Mouse (Mus musculus): ENCODE measurements around the gene Gsg1. TPM values are rescaled to one million over a fixed set of nuclear protein-coding genes. Genes with fewer than 3 reads are reported as not detected.

Gene Gsg1
- polyA plus RNA-seq, 1 experiment from 2014 or later = 0.64 TPM

GRCm38 (mm10) chr6:135250926-135251699 is 3.0 kb downstream of the Gsg1 start:
- Histone ChIP-seq H3K9ac (ENCODE audit: low read length) (no peak overlapping the region), H3K4me3 (ENCODE audit: low read length) (no peak overlapping the region), H3K4me1 (ENCODE audit: control insufficient read depth, insufficient read depth, low read length) (peaks cover 25% of the 10 kb centered on the region), H3K9me3 (replicated peaks; ENCODE audit: control insufficient read depth, low read length) (no peaks in the 10 kb centered on the region; the same call in 1 of the 2 replicates), H3K27ac (ENCODE audit: low read length) (peak overlapping the region; percentile 26), H3K4me2 (ENCODE audit: low read depth, low read length) (no peak overlapping the region; the same call in 1 of the 2 replicates), H3K27me3 (ENCODE audit: control insufficient read depth, insufficient read depth, low read length) (no peaks in the 10 kb centered on the region; the same call in 1 of the 2 replicates), H3K36me3 (ENCODE audit: control insufficient read depth, insufficient read depth) (no peaks in the 10 kb centered on the region)
- ATAC-seq (replicated peaks; ENCODE audit: extremely low read depth, insufficient read depth, low FRiP score) = no peak
- 61% methylated on average over 19 of the region's 19 CpGs for WGBS

DNA sequence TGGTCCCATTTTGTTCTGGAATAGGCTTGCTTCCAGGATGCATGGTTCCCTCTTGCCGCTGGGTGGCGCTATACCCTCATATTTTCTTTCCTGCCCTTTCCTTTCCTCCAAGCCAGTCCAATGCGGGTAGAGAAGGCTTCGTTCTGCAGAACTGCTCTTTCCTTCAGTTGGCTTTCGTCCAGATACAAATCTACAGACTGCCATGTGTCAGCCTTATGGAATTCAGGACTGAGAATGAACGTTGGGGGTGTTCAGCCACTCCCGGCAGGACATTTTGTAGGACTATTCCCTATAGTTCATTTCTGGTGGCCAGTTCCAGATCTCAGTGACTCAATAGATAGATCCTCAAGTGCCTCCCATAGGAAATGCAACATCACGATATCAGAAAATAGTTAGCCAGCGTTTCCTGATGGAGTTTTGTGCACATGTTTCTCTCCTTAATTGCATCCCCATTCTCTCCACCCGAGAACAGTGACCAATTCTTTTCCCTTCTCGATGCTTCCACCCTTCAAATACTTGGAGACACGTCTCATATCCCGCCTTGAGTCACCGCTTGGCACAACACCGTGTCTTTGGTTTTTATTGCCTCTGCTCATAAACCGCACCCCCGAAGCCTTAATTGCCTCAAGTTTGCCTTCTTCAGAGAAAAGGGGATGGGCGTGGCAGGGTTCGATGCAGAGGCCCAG is 4.2 kb downstream of the Gsg1 start:
- Histone ChIP-seq H3K4me3 (ENCODE audit: low read length) (no peak overlapping the region), H3K9me3 (replicated peaks; ENCODE audit: control insufficient read depth, low read length) (no peaks in the 10 kb centered on the region), H3K9ac (ENCODE audit: low read length) (no peak overlapping the region), H3K36me3 (ENCODE audit: control insufficient read depth, insufficient read depth) (no peaks in the 10 kb centered on the region), H3K4me1 (ENCODE audit: control insufficient read depth, insufficient read depth, low read length) (peaks cover 25% of the 10 kb centered on the region), H3K4me2 (ENCODE audit: low read depth, low read length) (peak overlapping the region; percentile 35; the same call in 1 of the 2 replicates), H3K27me3 (ENCODE audit: control insufficient read depth, insufficient read depth, low read length) (no peaks in the 10 kb centered on the region; the same call in 1 of the 2 replicates), H3K27ac (ENCODE audit: low read length) (peak overlapping the region; percentile 72)
- peak; percentile 83 for ATAC-seq (replicated peaks; ENCODE audit: extremely low read depth, insufficient read depth, low FRiP score)
- 34% methylated on average over 19 of the region's 19 CpGs for WGBS

- Histone ChIP-seq H3K4me2 (ENCODE audit: low read depth, low read length) (no peak overlapping the region), H3K36me3 (ENCODE audit: control insufficient read depth, insufficient read depth) (no peaks in the 10 kb centered on the region), H3K27me3 (ENCODE audit: control insufficient read depth, insufficient read depth, low read length) (no peaks in the 10 kb centered on the region; the same call in 1 of the 2 replicates), H3K27ac (ENCODE audit: low read length) (no peak overlapping the region), H3K9ac (ENCODE audit: low read length) (no peak overlapping the region), H3K4me3 (ENCODE audit: low read length) (no peak overlapping the region), H3K9me3 (replicated peaks; ENCODE audit: control insufficient read depth, low read length) (no peaks in the 10 kb centered on the region), H3K4me1 (ENCODE audit: control insufficient read depth, insufficient read depth, low read length) (peaks cover 24% of the 10 kb centered on the region)
- 49% methylated on average over 6 of the region's 6 CpGs for WGBS
- no peak for ATAC-seq (replicated peaks; ENCODE audit: extremely low read depth, insufficient read depth, low FRiP score)
Observed at GRCm38 (mm10) chr6:135247861-135248260, 6.3 kb downstream of the Gsg1 start.

- peaks cover 12% of the 10 kb centered on the region for H3K4me1 ChIP-seq (ENCODE audit: control insufficient read depth, insufficient read depth, low read length)
- H3K4me2 ChIP-seq (ENCODE audit: low read depth, low read length) = no peak overlapping the region
- ATAC-seq (replicated peaks; ENCODE audit: extremely low read depth, insufficient read depth, low FRiP score) = no peak
- H3K27me3 ChIP-seq (ENCODE audit: control insufficient read depth, insufficient read depth, low read length) = no peaks in the 10 kb centered on the region; the same call in 1 of the 2 replicates
- H3K9me3 ChIP-seq (replicated peaks; ENCODE audit: control insufficient read depth, low read length) = no peaks in the 10 kb centered on the region
- 75% methylated on average over 8 of the region's 8 CpGs for WGBS
- no peak overlapping the region for H3K27ac ChIP-seq (ENCODE audit: low read length)
- H3K36me3 ChIP-seq (ENCODE audit: control insufficient read depth, insufficient read depth) = no peaks in the 10 kb centered on the region
- H3K9ac ChIP-seq (ENCODE audit: low read length) = no peak overlapping the region
- no peak overlapping the region for H3K4me3 ChIP-seq (ENCODE audit: low read length)
Observed at GRCm38 (mm10) chr6:135245586-135245985, 8.6 kb downstream of the Gsg1 start.

- Histone ChIP-seq H3K27me3 (ENCODE audit: control insufficient read depth, insufficient read depth, low read length) (no peaks in the 10 kb centered on the region), H3K9me3 (replicated peaks; ENCODE audit: control insufficient read depth, low read length) (no peaks in the 10 kb centered on the region), H3K27ac (ENCODE audit: low read length) (no peak overlapping the region), H3K9ac (ENCODE audit: low read length) (no peak overlapping the region), H3K4me2 (ENCODE audit: low read depth, low read length) (no peak overlapping the region), H3K4me1 (ENCODE audit: control insufficient read depth, insufficient read depth, low read length) (peaks cover 13% of the 10 kb centered on the region), H3K4me3 (ENCODE audit: low read length) (no peak overlapping the region), H3K36me3 (ENCODE audit: control insufficient read depth, insufficient read depth) (no peaks in the 10 kb centered on the region)
- 91% methylated on average over 8 of the region's 8 CpGs for WGBS
- no peak for ATAC-seq (replicated peaks; ENCODE audit: extremely low read depth, insufficient read depth, low FRiP score)
Observed at GRCm38 (mm10) chr6:135240361-135240760, 13.8 kb downstream of the Gsg1 start.

GRCm38 (mm10) chr6:135238211-135238610 is 15.9 kb downstream of the Gsg1 start:
- 39% methylated on average over 4 of the region's 4 CpGs for WGBS
- peaks cover 13% of the 10 kb centered on the region for H3K4me1 ChIP-seq (ENCODE audit: control insufficient read depth, insufficient read depth, low read length)
- H3K9ac ChIP-seq (ENCODE audit: low read length) = no peak overlapping the region
- no peak overlapping the region for H3K27ac ChIP-seq (ENCODE audit: low read length)
- no peaks in the 10 kb centered on the region for H3K27me3 ChIP-seq (ENCODE audit: control insufficient read depth, insufficient read depth, low read length)
- H3K9me3 ChIP-seq (replicated peaks; ENCODE audit: control insufficient read depth, low read length) = no peaks in the 10 kb centered on the region
- H3K4me2 ChIP-seq (ENCODE audit: low read depth, low read length) = no peak overlapping the region
- no peak overlapping the region for H3K4me3 ChIP-seq (ENCODE audit: low read length)
- H3K36me3 ChIP-seq (ENCODE audit: control insufficient read depth, insufficient read depth) = no peaks in the 10 kb centered on the region; the same call in 1 of the 2 replicates
- no peak for ATAC-seq (replicated peaks; ENCODE audit: extremely low read depth, insufficient read depth, low FRiP score)

DNA sequence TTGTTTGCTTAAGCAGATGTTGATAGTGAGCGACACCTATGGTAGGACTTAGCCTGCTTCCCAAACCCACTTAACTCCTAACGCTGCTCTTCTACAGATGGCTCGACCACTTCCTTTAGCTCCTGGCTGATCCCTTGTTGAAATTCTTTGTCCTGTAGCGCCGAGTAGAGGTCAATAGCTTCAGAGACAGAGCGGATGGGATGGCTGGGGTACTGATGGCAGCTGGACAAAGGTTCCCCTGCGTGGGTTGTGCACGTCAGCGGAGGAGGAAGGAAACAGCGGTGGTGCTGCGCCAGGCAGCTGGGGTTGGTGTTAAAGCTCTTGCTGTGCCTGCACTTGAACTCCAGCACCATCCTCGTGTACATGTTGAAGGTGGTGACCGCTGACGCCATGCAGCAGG is 16.8 kb downstream of the Gsg1 start:
- Histone ChIP-seq H3K27me3 (ENCODE audit: control insufficient read depth, insufficient read depth, low read length) (no peaks in the 10 kb centered on the region), H3K27ac (ENCODE audit: low read length) (no peak overlapping the region), H3K36me3 (ENCODE audit: control insufficient read depth, insufficient read depth) (no peaks in the 10 kb centered on the region; the same call in 1 of the 2 replicates), H3K4me2 (ENCODE audit: low read depth, low read length) (no peak overlapping the region), H3K9ac (ENCODE audit: low read length) (no peak overlapping the region), H3K9me3 (replicated peaks; ENCODE audit: control insufficient read depth, low read length) (no peaks in the 10 kb centered on the region), H3K4me3 (ENCODE audit: low read length) (no peak overlapping the region), H3K4me1 (ENCODE audit: control insufficient read depth, insufficient read depth, low read length) (peaks cover 13% of the 10 kb centered on the region)
- WGBS = 37% methylated on average over 14 of the region's 14 CpGs
- 0 out of 2 replicates have a peak, but pooled peaks have one; percentile 15 for ATAC-seq (replicated peaks; ENCODE audit: extremely low read depth, insufficient read depth, low FRiP score)

GRCm38 (mm10) chr6:135236576-135236975 is 17.6 kb downstream of the Gsg1 start:
- Histone ChIP-seq H3K27ac (ENCODE audit: low read length) (no peak overlapping the region), H3K9me3 (replicated peaks; ENCODE audit: control insufficient read depth, low read length) (no peaks in the 10 kb centered on the region), H3K27me3 (ENCODE audit: control insufficient read depth, insufficient read depth, low read length) (no peaks in the 10 kb centered on the region), H3K4me1 (ENCODE audit: control insufficient read depth, insufficient read depth, low read length) (peaks cover 13% of the 10 kb centered on the region), H3K4me2 (ENCODE audit: low read depth, low read length) (no peak overlapping the region), H3K4me3 (ENCODE audit: low read length) (no peak overlapping the region), H3K9ac (ENCODE audit: low read length) (no peak overlapping the region), H3K36me3 (ENCODE audit: control insufficient read depth, insufficient read depth) (no peaks in the 10 kb centered on the region; the same call in 1 of the 2 replicates)
- no peak for ATAC-seq (replicated peaks; ENCODE audit: extremely low read depth, insufficient read depth, low FRiP score)
- 86% methylated on average over 3 of the region's 3 CpGs for WGBS

- Histone ChIP-seq H3K9ac (ENCODE audit: low read length) (no peak overlapping the region), H3K4me1 (ENCODE audit: control insufficient read depth, insufficient read depth, low read length) (peaks cover 8% of the 10 kb centered on the region), H3K27ac (ENCODE audit: low read length) (no peak overlapping the region), H3K4me2 (ENCODE audit: low read depth, low read length) (no peak overlapping the region), H3K4me3 (ENCODE audit: low read length) (no peak overlapping the region), H3K36me3 (ENCODE audit: control insufficient read depth, insufficient read depth) (no peaks in the 10 kb centered on the region; the same call in 1 of the 2 replicates), H3K9me3 (replicated peaks; ENCODE audit: control insufficient read depth, low read length) (no peaks in the 10 kb centered on the region), H3K27me3 (ENCODE audit: control insufficient read depth, insufficient read depth, low read length) (no peaks in the 10 kb centered on the region)
- ATAC-seq (replicated peaks; ENCODE audit: extremely low read depth, insufficient read depth, low FRiP score) = no peak
- 88% methylated on average over 3 of the region's 3 CpGs for WGBS
Observed at GRCm38 (mm10) chr6:135235742-135236141, 18.4 kb downstream of the Gsg1 start.

Data from heart, embryonic 16.5 days (tissue).